Mouse (Mus musculus) intestine, embryonic 16.5 days (tissue): Measurements from ENCODE around the gene Bex1. TPM values are rescaled to one million over a fixed set of nuclear protein-coding genes. Genes with fewer than 3 reads are reported as not detected.
"Not testable (repeated sequence)": the region's sequence is repeated elsewhere in the genome, so short reads cannot be mapped to it uniquely, and the experiment has no call there.

ENCODE experiments used
- ATAC-seq: fragments of 200-750 bp; cut with Nextera tagmentation; 2 replicates; pipeline ENCODE4 v1.8.0; 2017; ENCODE audit warnings: moderate TSS enrichment, moderate library complexity
- H3K27ac ChIP-seq: fragments of 300-500 bp; sonication (generic); 2 replicates; pipeline ENCODE4 v1.5.1; 2014; ENCODE audit warnings: mild to moderate bottlenecking, low read length
- H3K27me3 ChIP-seq: fragments of 300-500 bp; sonication (generic); replicated peaks from 2 replicates; pipeline ENCODE4 v1.6.1; 2014; ENCODE audit warnings: low read length, control low read depth, mixed read lengths; ENCODE audit not compliant: control insufficient read depth, insufficient read depth
- H3K36me3 ChIP-seq: fragments of 300-500 bp; sonication (generic); 2 replicates; pipeline ENCODE4 v1.6.1; 2014; ENCODE audit warnings: low read length, control low read depth; ENCODE audit not compliant: control insufficient read depth, insufficient read depth
- H3K4me1 ChIP-seq: fragments of 300-500 bp; sonication (generic); 2 replicates; pipeline ENCODE4 v1.6.1; 2014; ENCODE audit warnings: low read length, control low read depth, mixed read lengths; ENCODE audit not compliant: control insufficient read depth, insufficient read depth
- H3K4me2 ChIP-seq: fragments of 300-500 bp; sonication (generic); 2 replicates; pipeline ENCODE4 v1.6.1; 2014; ENCODE audit warnings: low read depth, low read length, control low read depth
- H3K4me3 ChIP-seq: fragments of 300-500 bp; sonication (generic); 2 replicates; pipeline ENCODE4 v1.5.1; 2014; ENCODE audit warnings: mild to moderate bottlenecking, low read length
- H3K9ac ChIP-seq: fragments of 300-500 bp; sonication (generic); 2 replicates; pipeline ENCODE4 v1.6.1; 2014; ENCODE audit warnings: low read depth, low read length
- H3K9me3 ChIP-seq: fragments of 300-500 bp; sonication (generic); 2 replicates; pipeline ENCODE4 v1.6.1; 2016; ENCODE audit warnings: low read length, control low read depth; ENCODE audit not compliant: control insufficient read depth
- WGBS: fragments of 180-500 bp; shearing (Covaris S2); extraction: QIAGEN DNeasy Blood & Tissue Kit; methylation state at CpG from one replicate; pipeline ENCODE4 v1.1.7; 2014; 5-methylcytosine and 5-hydroxymethylcytosine counted together
- polyA plus RNA-seq: library from polyadenylated mRNA; unstranded; fragments of >200 nt; fragmentation: Nextera tagmentation; extraction: Ambion mirVana; gene quantifications from 2 replicates; pipeline ENCODE4 v1.2.1, GENCODE M21; 2015

Bex1 gene
- polyA plus RNA-seq = 151 and 167 TPM in 2 replicates

DNA sequence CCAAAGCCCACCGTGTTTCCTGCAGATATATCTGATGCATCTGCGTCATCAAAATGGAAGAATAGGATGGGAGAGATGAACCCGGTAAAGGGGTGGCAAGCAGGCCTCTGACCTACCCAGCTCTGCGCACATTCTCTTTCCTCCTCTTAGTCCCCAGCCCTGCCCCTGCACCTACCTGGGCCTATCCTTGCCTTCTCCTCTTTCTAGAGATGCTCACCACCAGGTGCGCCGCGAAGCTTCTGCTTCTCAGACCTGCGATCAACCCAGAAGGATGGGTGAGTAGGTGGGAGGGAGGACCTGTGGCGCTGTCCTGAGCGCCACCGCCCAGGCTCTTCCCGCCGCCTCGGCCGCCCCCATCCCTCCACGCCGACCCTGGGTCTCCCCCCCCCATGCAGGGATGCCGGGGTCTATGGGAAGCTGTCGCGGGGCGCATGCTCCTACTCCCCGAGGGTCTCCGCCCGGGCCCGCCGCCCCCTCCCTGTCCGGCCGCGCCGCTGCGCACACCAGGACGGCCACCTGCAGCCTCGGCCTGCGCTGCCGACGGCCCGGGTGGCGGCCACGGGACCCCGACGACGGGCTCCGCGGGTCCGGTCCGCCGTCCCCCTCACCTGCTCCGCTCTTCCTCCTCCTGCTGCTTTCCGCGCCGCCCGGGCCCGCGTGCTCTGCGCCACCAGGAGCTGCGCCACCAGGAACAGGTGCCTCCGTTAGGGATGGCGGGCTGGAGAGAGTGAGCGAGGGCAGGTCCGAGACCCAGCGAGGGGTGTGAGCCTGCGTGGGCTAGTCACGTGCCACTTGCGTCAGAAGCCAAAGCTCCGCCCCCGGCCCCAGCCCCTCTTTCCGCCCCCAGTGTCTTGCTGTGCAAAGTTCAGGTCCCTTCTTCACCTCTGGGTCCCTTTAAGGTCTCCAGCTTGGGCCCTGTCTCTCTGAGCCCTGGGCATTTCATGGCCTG is at the start of gene Bex1, which contains the start of gene Tceal7:
TSS of gene Bex1 (minus strand) at position 785 of the 949 bp plus-strand sequence.
TSS of gene Tceal7 (plus strand) at position 51 of the 949 bp plus-strand sequence.
- H3K4me3 ChIP-seq = peak within 1 kb of the TSS; percentile 33
- not testable (repeated sequence) for H3K9me3 ChIP-seq, H3K27me3 ChIP-seq, H3K36me3 ChIP-seq, H3K27ac ChIP-seq, H3K4me1 ChIP-seq
- WGBS = 15% methylated on average over 14 of the region's 67 CpGs
- H3K4me2 ChIP-seq = peak within 1 kb of the TSS; percentile 40
- peak; percentile 88 for ATAC-seq
- H3K9ac ChIP-seq = peak within 1 kb of the TSS; percentile 49; the same call in 1 of the 2 replicates

DNA sequence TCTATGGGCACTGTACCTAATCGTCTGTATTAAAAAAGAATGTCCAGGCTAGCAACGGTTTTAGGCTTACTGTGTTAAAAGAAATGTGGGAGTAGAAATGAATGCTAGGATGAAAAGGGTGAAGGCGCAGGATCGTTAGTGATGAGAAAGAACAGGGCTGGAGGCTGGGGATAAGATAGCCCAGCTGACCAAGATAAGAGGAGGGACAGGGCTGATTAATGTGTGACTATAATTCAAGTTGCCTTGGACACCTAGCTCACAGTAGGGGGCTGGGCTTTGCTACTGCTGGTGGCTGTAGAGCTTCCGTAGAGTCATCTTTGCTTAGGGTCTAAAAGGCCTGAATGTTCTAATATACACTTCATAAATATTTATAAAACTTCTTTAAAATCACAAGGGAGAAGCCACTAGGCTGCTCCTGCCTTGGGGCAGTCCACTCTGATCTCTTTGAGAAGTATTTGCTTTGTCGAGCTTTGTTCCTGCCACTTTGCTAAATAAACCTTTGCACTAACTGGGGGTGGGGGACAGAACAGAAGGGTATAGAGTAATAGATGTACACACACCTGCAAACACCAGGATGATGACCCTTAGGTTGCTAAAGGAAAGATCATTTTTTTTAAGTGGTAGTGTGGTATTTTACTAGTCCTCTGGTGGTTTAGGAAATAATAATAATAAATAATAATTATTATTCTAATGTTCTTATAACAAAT is 36.9 kb upstream of the Bex1 start:
- Histone ChIP-seq H3K4me3 (no peak overlapping the region), H3K36me3 (no peaks in the 10 kb centered on the region), H3K4me1 (no peaks in the 10 kb centered on the region), H3K4me2 (no peak overlapping the region), H3K9me3 (no peaks in the 10 kb centered on the region), H3K9ac (no peak overlapping the region), H3K27ac (no peak overlapping the region), H3K27me3 (no peaks in the 10 kb centered on the region)
- WGBS = 35% methylated on average over 6 of the region's 6 CpGs
- peak; percentile 76 for ATAC-seq

DNA sequence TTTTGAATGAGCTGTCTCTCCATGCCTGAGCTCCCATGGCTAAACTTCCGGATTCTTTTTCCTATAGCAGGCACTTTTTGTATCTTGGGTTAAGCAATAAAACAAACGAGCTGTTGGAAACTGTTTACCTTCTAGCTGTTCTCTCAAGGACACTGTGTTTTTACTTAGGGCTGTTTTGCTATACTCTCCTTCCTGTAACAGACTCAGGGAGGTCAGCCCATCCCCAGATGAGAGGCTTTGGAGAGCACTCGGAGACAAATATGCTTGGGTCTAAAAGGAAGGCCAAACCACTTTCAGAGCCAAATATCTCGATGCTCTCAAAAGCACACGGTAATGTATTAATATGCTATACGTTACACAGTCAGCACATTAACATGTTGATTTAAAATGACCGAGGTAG is 34.4 kb upstream of the Bex1 start:
- no peak overlapping the region for H3K27ac ChIP-seq
- WGBS = 51% methylated on average over 7 of the region's 7 CpGs

DNA sequence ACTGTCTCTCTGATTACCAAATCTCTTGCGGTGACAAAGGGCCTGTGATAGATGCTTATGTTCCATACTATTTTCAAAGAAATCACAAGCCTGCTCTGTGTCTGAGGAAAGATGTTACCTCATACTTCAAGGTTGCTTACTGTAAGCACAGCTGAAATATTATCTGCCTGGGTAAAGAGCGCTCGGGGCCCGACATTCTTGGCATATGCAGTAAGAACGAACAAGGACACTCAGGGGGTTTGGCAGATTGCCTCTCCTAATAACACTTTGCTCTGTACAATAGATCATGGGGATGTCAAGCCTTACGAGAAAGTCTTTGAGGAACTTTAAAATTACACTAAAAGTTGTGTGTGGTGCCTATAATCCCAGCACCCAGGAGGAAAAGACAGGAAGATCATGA is 33.5 kb upstream of the Bex1 start:
- Histone ChIP-seq H3K9ac (no peak overlapping the region), H3K27ac (no peak overlapping the region), H3K4me3 (no peak overlapping the region), H3K4me2 (no peak overlapping the region), H3K4me1 (no peaks in the 10 kb centered on the region), H3K36me3 (no peaks in the 10 kb centered on the region), H3K27me3 (no peaks in the 10 kb centered on the region), H3K9me3 (no peaks in the 10 kb centered on the region)
- WGBS = 40% methylated on average over 6 of the region's 6 CpGs
- no peak for ATAC-seq

More for the DNA sequence above, 34.4 kb upstream of the Bex1 start:
- Histone ChIP-seq H3K9me3 (no peaks in the 10 kb centered on the region), H3K4me1 (no peaks in the 10 kb centered on the region), H3K4me3 (no peak overlapping the region), H3K36me3 (no peaks in the 10 kb centered on the region), H3K9ac (no peak overlapping the region), H3K27me3 (no peaks in the 10 kb centered on the region), H3K4me2 (no peak overlapping the region)
- no peak for ATAC-seq

DNA sequence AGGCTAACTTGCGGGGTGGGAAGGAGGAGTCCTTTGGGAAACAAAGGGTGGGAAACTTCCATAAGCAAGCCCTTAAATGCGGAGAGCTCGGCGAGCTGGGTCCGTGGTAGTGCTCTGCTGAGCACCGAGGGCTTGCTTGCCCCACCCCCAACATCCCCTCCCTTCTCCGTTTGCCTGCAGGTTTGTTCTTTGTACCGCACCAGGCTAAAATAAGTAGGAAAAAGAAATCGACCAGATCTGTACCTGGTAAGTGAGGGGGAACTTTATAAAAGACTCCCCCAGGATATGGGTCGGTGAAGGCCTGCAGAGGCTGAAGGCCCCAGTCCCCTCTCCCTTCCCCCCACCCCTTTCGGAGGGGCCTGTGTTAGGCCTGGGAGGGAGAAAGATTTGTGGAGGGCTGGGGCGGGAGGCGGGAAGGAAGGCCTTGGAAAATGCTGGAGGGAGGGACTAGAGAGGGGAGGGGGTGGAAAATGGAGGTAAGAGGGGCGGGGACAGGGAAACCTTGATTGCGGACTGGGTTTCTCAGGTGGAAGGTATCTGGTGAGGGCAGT is 30.3 kb upstream of the Bex1 start:
- Histone ChIP-seq H3K36me3 (no peaks in the 10 kb centered on the region), H3K9me3 (no peaks in the 10 kb centered on the region), H3K27me3 (no peaks in the 10 kb centered on the region), H3K4me1 (no peaks in the 10 kb centered on the region), H3K4me3 (peak overlapping the region; percentile 63), H3K4me2 (peak overlapping the region; percentile 46; the same call in 1 of the 2 replicates), H3K27ac (peak overlapping the region; percentile 77), H3K9ac (peak overlapping the region; percentile 73)
- ATAC-seq = peak; percentile 82
- WGBS = 22% methylated on average over 15 of the region's 15 CpGs

DNA sequence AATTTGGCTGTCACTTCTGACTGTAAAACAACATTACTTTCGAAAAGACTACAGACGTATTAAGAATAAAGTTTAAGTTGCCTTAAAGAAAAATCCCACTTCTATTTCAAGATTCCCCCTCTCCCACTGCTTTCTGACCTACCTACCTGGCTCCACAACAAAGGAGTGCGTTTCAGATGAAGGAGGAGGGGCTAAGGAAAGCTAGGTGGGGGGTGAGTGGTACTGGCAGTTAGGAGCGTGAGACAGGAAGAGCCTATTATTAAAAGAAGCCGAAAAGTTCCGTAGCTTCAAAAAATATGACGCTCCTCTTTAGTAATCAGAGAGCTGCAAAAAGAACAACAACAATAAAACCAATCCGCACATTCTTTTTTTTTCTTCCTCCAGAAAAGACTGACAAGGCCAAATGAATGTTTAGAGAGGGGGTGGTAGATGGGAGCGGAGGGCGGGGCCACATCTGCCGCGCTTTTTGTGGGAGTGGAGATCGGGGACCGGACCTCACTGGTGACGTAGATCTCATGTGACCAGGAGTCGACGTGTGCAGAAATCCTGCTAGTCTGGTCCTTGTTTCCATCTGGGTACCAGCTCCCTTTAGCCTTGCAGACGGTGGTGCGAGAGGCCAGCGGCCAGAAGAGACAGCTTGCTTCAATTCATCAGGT is 29.4 kb upstream of the Bex1 start, which contains the start of gene Tceal9:
TSS of gene Tceal9 (plus strand) at position 506 of the 656 bp plus-strand sequence.
- Histone ChIP-seq H3K36me3 (no peaks in the 10 kb centered on the region), H3K9ac (peak within 1 kb of the TSS; percentile 73), H3K4me3 (peak within 1 kb of the TSS; percentile 63), H3K27ac (peak within 1 kb of the TSS; percentile 77), H3K9me3 (no peaks in the 10 kb centered on the region), H3K4me1 (no peaks in the 10 kb centered on the region), H3K27me3 (no peaks in the 10 kb centered on the region), H3K4me2 (peak within 1 kb of the TSS; percentile 46)
- 27% methylated on average over 20 of the region's 20 CpGs for WGBS
- peak; percentile 92 for ATAC-seq

GRCm38 (mm10) chrX:136243181-136243580 is 27.9 kb upstream of the Bex1 start:
- Histone ChIP-seq H3K4me1 (no peaks in the 10 kb centered on the region), H3K4me3 (no peak overlapping the region), H3K27ac (no peak overlapping the region), H3K36me3 (no peaks in the 10 kb centered on the region), H3K9me3 (no peaks in the 10 kb centered on the region), H3K9ac (no peak overlapping the region), H3K27me3 (no peaks in the 10 kb centered on the region), H3K4me2 (no peak overlapping the region)
- 83% methylated on average over 2 of the region's 2 CpGs for WGBS
- no peak for ATAC-seq

GRCm38 (mm10) chrX:136238118-136238517 is 22.8 kb upstream of the Bex1 start:
- Histone ChIP-seq H3K27ac (no peak overlapping the region), H3K9me3 (no peaks in the 10 kb centered on the region), H3K27me3 (no peaks in the 10 kb centered on the region), H3K4me3 (no peak overlapping the region), H3K4me1 (no peaks in the 10 kb centered on the region), H3K9ac (no peak overlapping the region), H3K36me3 (no peaks in the 10 kb centered on the region), H3K4me2 (no peak overlapping the region)
- ATAC-seq = no peak
- WGBS = 54% methylated on average over 3 of the region's 3 CpGs
